ENCODE assay signal across 9 mouse cellular contexts in the genomic region with DNA sequence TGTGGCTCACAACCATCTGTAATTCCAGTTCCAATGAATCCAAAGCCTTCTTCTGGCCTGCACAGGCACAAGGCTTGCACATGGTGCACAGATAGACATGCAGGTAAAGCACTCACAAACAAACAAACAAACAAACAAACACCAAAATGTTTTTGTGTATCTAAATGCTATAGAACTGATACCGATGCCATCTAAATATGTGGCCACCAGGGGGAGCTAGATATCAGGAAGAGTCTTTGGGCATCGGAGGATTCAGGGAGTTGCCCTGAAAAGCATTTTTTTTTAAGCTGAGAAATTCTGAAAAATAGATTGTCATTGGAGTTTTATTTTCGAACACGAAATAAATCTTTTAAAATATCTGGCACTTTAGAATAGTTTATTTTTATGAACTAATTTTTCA. TPM values are rescaled to one million over a fixed set of nuclear protein-coding genes. Genes with fewer than 3 reads are reported as not detected.
DNase-seq lines count a peak whose midpoint lies in the region; ATAC-seq lines count a peak whose summit lies in the region.
"Had no signal": no experiment of that assay in that cellular context is flagged by ENCODE, and none has a peak within 500 bp of the region (broad histone marks: within the 10 kb centered on the region; RNA-seq: fewer than 3 reads in every experiment).

No protein-coding gene starts in this region.

- no peaks in the 10 kb centered on the region for H3K4me1 ChIP-seq in neural tube, embryonic 15.5 days
- H3K4me1 ChIP-seq: heart, embryonic 13.5 days had no signal

- 16% methylated on average over 4 of the region's 4 CpGs for WGBS in neural tube, embryonic 15.5 days

- H3K4me2 ChIP-seq in neural tube, embryonic 15.5 days = no peak overlapping the region
- H3K4me2 ChIP-seq: heart, embryonic 13.5 days had no signal

- H3K9ac ChIP-seq in neural tube, embryonic 15.5 days (replicated peaks) = no peak overlapping the region
- H3K9ac ChIP-seq: heart, embryonic 13.5 days had no signal

- no peaks in the 10 kb centered on the region for H3K9me3 ChIP-seq in neural tube, embryonic 15.5 days (replicated peaks)
- H3K9me3 ChIP-seq: heart, embryonic 13.5 days had no signal

- DNase-seq in neural tube, embryonic 10.5 days (ENCODE audit: extremely low spot score, low spot score) = peak; percentile 44
- peak; percentile 74 for DNase-seq in ZHBTc4 (ENCODE audit: low read depth, low spot score)
- peak; percentile 45 to 71 for DNase-seq in cerebellum, postnatal 4 days (ENCODE audit: low spot score in 2 of 2)
- DNase-seq in gastrocnemius, postnatal 14 days = peak; percentile 35
- DNase-seq in layer of hippocampus, postnatal 36 days = peak; percentile 24 to 61
- peak; percentile 5 to 38 for DNase-seq in natural killer cell, adult 2 months (ENCODE audit: low spot score in 2 of 2)
- DNase-seq in yolk sac, embryonic 10.5 days (ENCODE audit: low spot score) = peak; percentile 22

- intact Hi-C loops in gastrocnemius, postnatal 14 days (cut with DNase I; ENCODE audit: low total_unique reads) = loop anchor here (10.0 kb wide), 1 partner anchor 72 kb away; no protein-coding TSS in a partner anchor

- no peak overlapping the region for H3K4me3 ChIP-seq in neural tube, embryonic 15.5 days (replicated peaks)
- H3K4me3 ChIP-seq: heart, embryonic 13.5 days had no signal

- no peak for ATAC-seq in neural tube, embryonic 15.5 days (ENCODE audit: low FRiP score)

- no peaks in the 10 kb centered on the region for H3K27me3 ChIP-seq in neural tube, embryonic 15.5 days (replicated peaks)
- H3K27me3 ChIP-seq: heart, embryonic 13.5 days had no signal

- no peak overlapping the region for H3K27ac ChIP-seq in neural tube, embryonic 15.5 days (replicated peaks)
- H3K27ac ChIP-seq: heart, embryonic 13.5 days had no signal

- no peaks in the 10 kb centered on the region for H3K36me3 ChIP-seq in neural tube, embryonic 15.5 days
- H3K36me3 ChIP-seq: heart, embryonic 13.5 days had no signal

RNA-seq across cellular contexts. Expression of a gene that starts 43.8 kb away (rescaled TPM):
- polyA plus RNA-seq in neural tube, embryonic 15.5 days (2015; fragmentation: Nextera tagmentation; extraction: Ambion mirVana) = 42.1 and 50.0 TPM in 2 replicates
- total RNA-seq in gastrocnemius, postnatal 14 days (2021) = 100 to 1,000 TPM in 1 of 2 experiments, 10 to 100 TPM in 1; 97.3 to 138 TPM
- total RNA-seq in layer of hippocampus, postnatal 36 days (2021) = 10 to 100 TPM; 28.2 to 28.4 TPM

RNA-seq across cellular contexts. Expression of a gene that starts 44.2 kb away (rescaled TPM):
- 5.6 and 11.8 TPM in 2 replicates for polyA plus RNA-seq in neural tube, embryonic 15.5 days (2015; fragmentation: Nextera tagmentation; extraction: Ambion mirVana)
- total RNA-seq in gastrocnemius, postnatal 14 days (2021) = 1 to 10 TPM; 2.3 to 2.7 TPM
- 1 to 10 TPM; 1.1 to 1.9 TPM for total RNA-seq in layer of hippocampus, postnatal 36 days (2021)

Comparison
In these comparisons a context has a peak if more than half of its experiments do, and no peak if none do; other contexts are left out.
1. DNase-seq: peak in every context shown above with its lines; median percentile 74 in ZHBTc4; 58 in cerebellum, postnatal 4 days; 44 in neural tube, embryonic 10.5 days; 42 in layer of hippocampus, postnatal 36 days; 35 in gastrocnemius, postnatal 14 days; 22 in yolk sac, embryonic 10.5 days; 22 in natural killer cell, adult 2 months.